Mouse (Mus musculus) embryonic facial prominence, embryonic 12.5 days (tissue): ENCODE measurements around the gene Dusp16. TPM values are rescaled to one million over a fixed set of nuclear protein-coding genes. Genes with fewer than 3 reads are reported as not detected.

Experiments used
- polyA plus RNA-seq: library from polyadenylated mRNA; unstranded; fragments of >200 nt; fragmentation: Nextera tagmentation; extraction: Ambion mirVana; gene quantifications from 2 replicates; pipeline ENCODE4 v1.2.1, GENCODE M21; 2016

The Dusp16 gene
- polyA plus RNA-seq, 1 experiment from 2014 or later, result 18.3 TPM

Other genes with a start within 250 kb of the Dusp16 start
- 41.6 and 42.8 TPM in 2 replicates for gene Lrp6, start 225.7 kb downstream of the Dusp16 start, polyA plus RNA-seq
- 0.75 and 1.2 TPM in 2 replicates for gene Mansc1, start 160.1 kb downstream of the Dusp16 start, polyA plus RNA-seq
- 21.1 and 21.9 TPM in 2 replicates for gene Borcs5, start 153.1 kb downstream of the Dusp16 start, polyA plus RNA-seq
- gene Crebl2, start 37.5 kb upstream of the Dusp16 start, polyA plus RNA-seq, result 2.4 and 2.5 TPM in 2 replicates
- gene Gpr19, start 106.0 kb upstream of the Dusp16 start, polyA plus RNA-seq, result 10.1 and 14.6 TPM in 2 replicates
- gene Cdkn1b, start 127.8 kb upstream of the Dusp16 start, polyA plus RNA-seq, result 19.3 and 19.5 TPM in 2 replicates
- 4.5 and 4.7 TPM in 2 replicates for gene Apold1, start 189.1 kb upstream of the Dusp16 start, polyA plus RNA-seq
- 111 and 113 TPM in 2 replicates for gene Ddx47, start 219.0 kb upstream of the Dusp16 start, polyA plus RNA-seq